Mouse (Mus musculus): ENCODE measurements around the gene Myo1e.

DNA sequence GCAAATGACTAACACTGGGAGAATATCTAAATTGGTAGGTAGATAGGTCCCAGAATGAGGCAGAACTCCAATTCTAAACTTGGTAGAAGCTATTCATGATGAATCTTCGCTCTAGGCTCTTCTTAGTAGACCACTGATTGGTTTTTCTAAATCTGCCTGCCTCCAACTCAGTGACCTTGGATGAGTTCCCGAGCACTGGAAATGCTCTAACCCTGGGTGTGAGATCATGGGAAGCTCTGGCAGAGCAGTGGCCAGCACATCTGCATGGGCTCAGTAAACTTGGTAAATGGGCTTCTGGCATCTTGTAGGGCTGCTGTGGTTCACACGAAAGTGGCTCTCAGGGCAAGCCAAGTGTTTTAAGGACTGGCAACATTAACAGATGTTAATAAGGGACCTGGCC, 199.4 kb downstream of the Myo1e start:
- no peak for TF ChIP-seq CTCF (conservative IDR thresholded peaks at IDR 0.05 in 1 of 2, IDR thresholded peaks at IDR 0.05 in 1 of 2; ENCODE audit: low read depth in 2 of 2, low read length in 2 of 2)
- TF ChIP-seq JUND (conservative IDR thresholded peaks at IDR 0.05; ENCODE audit: low read depth, low read length), result no peak
- TF ChIP-seq POLR2A (IDR thresholded peaks at IDR 0.05; ENCODE audit: low read depth, low read length), result no peak
- TF ChIP-seq ZMIZ1 (IDR thresholded peaks at IDR 0.05; ENCODE audit: low read depth, low read length), result no peak
- TF ChIP-seq E2F4 (IDR thresholded peaks at IDR 0.05; ENCODE audit: insufficient replicate concordance, low read depth, low read length), result no peak
- TF ChIP-seq KAT2A (IDR thresholded peaks at IDR 0.05; ENCODE audit: insufficient replicate concordance, low read length), result no peak
